Mouse (Mus musculus): ENCODE measurements around the gene Zfp622.

DNA sequence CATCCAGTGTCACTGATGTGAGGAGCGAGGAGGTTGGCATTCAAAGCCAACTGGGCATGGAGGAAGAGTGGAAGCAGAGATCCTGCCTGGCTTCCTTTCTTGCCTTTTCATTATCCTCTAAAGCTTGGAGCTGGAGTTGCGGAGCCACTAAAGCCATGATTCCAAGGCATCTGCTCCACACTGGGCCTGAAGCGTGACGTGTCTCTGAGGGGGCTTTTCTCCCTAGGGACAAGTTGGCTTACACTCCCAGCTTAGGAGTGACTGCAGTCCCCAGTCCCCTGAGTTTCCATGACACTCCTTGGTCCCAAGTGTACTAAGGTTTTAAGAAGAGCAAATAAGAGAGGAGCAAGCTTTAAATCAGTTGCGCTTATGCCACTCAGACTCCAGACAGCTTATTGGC, 38.5 kb downstream of the Zfp622 start:
- TF ChIP-seq ZNF384 (IDR thresholded peaks at IDR 0.05; ENCODE audit: low read depth, low read length) (no peak), ZC3H11A (IDR thresholded peaks at IDR 0.05; ENCODE audit: borderline replicate concordance, low read depth, low read length) (no peak), MAFK (IDR thresholded peaks at IDR 0.05; ENCODE audit: insufficient read depth, low read depth, low read length) (no peak), CHD2 (IDR thresholded peaks at IDR 0.05; ENCODE audit: low read depth, low read length) (no peak)

Data from ES-E14 (cell line).